Mouse (Mus musculus) brain, embryonic 14.5 days (tissue): Measurements from ENCODE around the gene Gm5797.
"Not testable (repeated sequence)": the region's sequence is repeated elsewhere in the genome, so short reads cannot be mapped to it uniquely, and the experiment has no call there.

Source experiments
- CTCF ChIP-seq: fragments of 200-500 bp; IDR thresholded peaks from 2 replicates; pipeline ENCODE4 v1.5.1; 2012; ENCODE audit warnings: inconsistent platforms, mild to moderate bottlenecking, moderate library complexity, borderline replicate concordance; ENCODE audit not compliant: insufficient read depth, insufficient read length; ENCODE audit errors: extremely low read depth
- POLR2A ChIP-seq: fragments of 200-500 bp; IDR thresholded peaks from 2 replicates; pipeline ENCODE4 v1.6.1; 2012; ENCODE audit warnings: mild to moderate bottlenecking, inconsistent platforms, borderline replicate concordance; ENCODE audit not compliant: poor library complexity, insufficient read depth, insufficient read length, severe bottlenecking; ENCODE audit errors: extremely low read depth

- TF ChIP-seq CTCF, POLR2A: not testable (repeated sequence)
These were observed 17.5 kb downstream of the Gm5797 start, which contains the start of gene Gm3739 for GRCm38 (mm10) chr14:7314661-7315060.
